Mouse (Mus musculus): Measurements from ENCODE around the gene Uba52. TPM values are rescaled to one million over a fixed set of nuclear protein-coding genes. Genes with fewer than 3 reads are reported as not detected.
A peak's percentile ranks its signal among the peaks of the same experiment; 100 is the strongest.

Gene Uba52
- total and polyA plus RNA-seq, 2 experiments = 750 to 770 TPM

- peak overlapping the region; percentile 7 for H3K27ac ChIP-seq (replicated peaks; ENCODE audit: insufficient read depth, low read depth, low read length)
- TF ChIP-seq POLR2A (IDR thresholded peaks at IDR 0.05; ENCODE audit: extremely low read depth, insufficient read depth, low read length) (no peak), CTCF (IDR thresholded peaks at IDR 0.05; ENCODE audit: low read depth, low read length) (no peak)
- peaks cover 71% of the 10 kb centered on the region for H3K4me1 ChIP-seq (ENCODE audit: control insufficient read depth, insufficient read depth, low read length)
- H3K27me3 ChIP-seq (ENCODE audit: control insufficient read depth, insufficient read depth, low read length) = no peaks in the 10 kb centered on the region
- no peak overlapping the region for H3K9ac ChIP-seq (ENCODE audit: low read depth, low read length)
- DNase-seq (ENCODE audit: extremely low read depth, low read depth, low spot score) = peak; percentile 76
- peaks cover 65% of the 10 kb centered on the region for H3K79me2 ChIP-seq (ENCODE audit: control insufficient read depth, insufficient read depth, low read length)
- H3K36me3 ChIP-seq (ENCODE audit: control insufficient read depth, insufficient read depth, low read length) = no peaks in the 10 kb centered on the region; the same call in 1 of the 2 replicates
- H3K4me3 ChIP-seq (ENCODE audit: insufficient read depth, low read depth, low read length) = no peak overlapping the region
Measured at GRCm38 (mm10) chr8:70553740-70554139, 43.1 kb upstream of the Uba52 start.

GRCm38 (mm10) chr8:70552836-70553235 lies 42.2 kb upstream of the Uba52 start:
- peaks cover 65% of the 10 kb centered on the region for H3K79me2 ChIP-seq (ENCODE audit: control insufficient read depth, insufficient read depth, low read length)
- no peak overlapping the region for H3K4me3 ChIP-seq (ENCODE audit: insufficient read depth, low read depth, low read length)
- WGBS = 0% methylated on average over 1 of the region's 1 CpGs
- DNase-seq (ENCODE audit: extremely low read depth, low read depth, low spot score) = peak; percentile 70
- no peak for TF ChIP-seq POLR2A (IDR thresholded peaks at IDR 0.05; ENCODE audit: extremely low read depth, insufficient read depth, low read length)
- TF ChIP-seq CTCF (IDR thresholded peaks at IDR 0.05; ENCODE audit: low read depth, low read length) = no peak
- no peaks in the 10 kb centered on the region; the same call in 1 of the 2 replicates for H3K36me3 ChIP-seq (ENCODE audit: control insufficient read depth, insufficient read depth, low read length)
- H3K27ac ChIP-seq (replicated peaks; ENCODE audit: insufficient read depth, low read depth, low read length) = peak overlapping the region; percentile 33
- no peak overlapping the region for H3K9ac ChIP-seq (ENCODE audit: low read depth, low read length)
- no peaks in the 10 kb centered on the region for H3K27me3 ChIP-seq (ENCODE audit: control insufficient read depth, insufficient read depth, low read length)
- peaks cover 70% of the 10 kb centered on the region for H3K4me1 ChIP-seq (ENCODE audit: control insufficient read depth, insufficient read depth, low read length)

- 21% methylated on average over 3 of the region's 3 CpGs for WGBS
- peaks cover 68% of the 10 kb centered on the region for H3K4me1 ChIP-seq (ENCODE audit: control insufficient read depth, insufficient read depth, low read length)
- H3K4me3 ChIP-seq (ENCODE audit: insufficient read depth, low read depth, low read length) = no peak overlapping the region
- peak overlapping the region; percentile 8; the same call in 1 of the 2 replicates for H3K9ac ChIP-seq (ENCODE audit: low read depth, low read length)
- peaks cover 62% of the 10 kb centered on the region for H3K79me2 ChIP-seq (ENCODE audit: control insufficient read depth, insufficient read depth, low read length)
- H3K27me3 ChIP-seq (ENCODE audit: control insufficient read depth, insufficient read depth, low read length) = no peaks in the 10 kb centered on the region
- H3K27ac ChIP-seq (replicated peaks; ENCODE audit: insufficient read depth, low read depth, low read length) = peak overlapping the region; percentile 54
- no peaks in the 10 kb centered on the region; the same call in 1 of the 2 replicates for H3K36me3 ChIP-seq (ENCODE audit: control insufficient read depth, insufficient read depth, low read length)
- no peak for DNase-seq (ENCODE audit: extremely low read depth, low read depth, low spot score)
- TF ChIP-seq CTCF (IDR thresholded peaks at IDR 0.05; ENCODE audit: low read depth, low read length) = no peak
- no peak for TF ChIP-seq POLR2A (IDR thresholded peaks at IDR 0.05; ENCODE audit: extremely low read depth, insufficient read depth, low read length)
Measured at GRCm38 (mm10) chr8:70551558-70552161, 41.1 kb upstream of the Uba52 start.

GRCm38 (mm10) chr8:70549412-70550184 lies 39.0 kb upstream of the Uba52 start:
- Histone ChIP-seq H3K4me1 (ENCODE audit: control insufficient read depth, insufficient read depth, low read length) (peaks cover 69% of the 10 kb centered on the region), H3K27me3 (ENCODE audit: control insufficient read depth, insufficient read depth, low read length) (no peaks in the 10 kb centered on the region), H3K4me3 (ENCODE audit: insufficient read depth, low read depth, low read length) (no peak overlapping the region), H3K36me3 (ENCODE audit: control insufficient read depth, insufficient read depth, low read length) (no peaks in the 10 kb centered on the region; the same call in 1 of the 2 replicates), H3K27ac (replicated peaks; ENCODE audit: insufficient read depth, low read depth, low read length) (no peak overlapping the region), H3K9ac (ENCODE audit: low read depth, low read length) (no peak overlapping the region), H3K79me2 (ENCODE audit: control insufficient read depth, insufficient read depth, low read length) (peaks cover 74% of the 10 kb centered on the region)
- DNase-seq (ENCODE audit: extremely low read depth, low read depth, low spot score) = no peak
- TF ChIP-seq POLR2A (IDR thresholded peaks at IDR 0.05; ENCODE audit: extremely low read depth, insufficient read depth, low read length) (no peak), CTCF (IDR thresholded peaks at IDR 0.05; ENCODE audit: low read depth, low read length) (no peak)
- WGBS = 86% methylated on average over 10 of the region's 10 CpGs

GRCm38 (mm10) chr8:70547762-70548161 lies 37.2 kb upstream of the Uba52 start:
- 62% methylated on average over 6 of the region's 6 CpGs for WGBS
- no peak for DNase-seq (ENCODE audit: extremely low read depth, low read depth, low spot score)
- Histone ChIP-seq H3K9ac (ENCODE audit: low read depth, low read length) (no peak overlapping the region), H3K36me3 (ENCODE audit: control insufficient read depth, insufficient read depth, low read length) (no peaks in the 10 kb centered on the region; the same call in 1 of the 2 replicates), H3K4me3 (ENCODE audit: insufficient read depth, low read depth, low read length) (no peak overlapping the region), H3K27me3 (ENCODE audit: control insufficient read depth, insufficient read depth, low read length) (no peaks in the 10 kb centered on the region), H3K4me1 (ENCODE audit: control insufficient read depth, insufficient read depth, low read length) (peaks cover 66% of the 10 kb centered on the region), H3K27ac (replicated peaks; ENCODE audit: insufficient read depth, low read depth, low read length) (no peak overlapping the region), H3K79me2 (ENCODE audit: control insufficient read depth, insufficient read depth, low read length) (peaks cover 82% of the 10 kb centered on the region)
- TF ChIP-seq CTCF (IDR thresholded peaks at IDR 0.05; ENCODE audit: low read depth, low read length) = no peak
- TF ChIP-seq POLR2A (IDR thresholded peaks at IDR 0.05; ENCODE audit: extremely low read depth, insufficient read depth, low read length) = no peak

Measured in liver, adult 2 months (tissue).